Mouse (Mus musculus) olfactory bulb, adult 2 months (tissue): ENCODE data around the gene Kcnj3.

Source experiments
- CTCF ChIP-seq: fragments of 200-500 bp; IDR thresholded peaks from 2 replicates; pipeline ENCODE4 v1.5.1; 2012; ENCODE audit warnings: low read depth, mild to moderate bottlenecking, low read length, moderate library complexity; ENCODE audit not compliant: insufficient read depth
- POLR2A ChIP-seq: fragments of 200-500 bp; IDR thresholded peaks from 2 replicates; pipeline ENCODE4 v1.6.1; 2012; ENCODE audit warnings: mild to moderate bottlenecking, low read depth, low read length, moderate library complexity; ENCODE audit not compliant: insufficient read depth

DNA sequence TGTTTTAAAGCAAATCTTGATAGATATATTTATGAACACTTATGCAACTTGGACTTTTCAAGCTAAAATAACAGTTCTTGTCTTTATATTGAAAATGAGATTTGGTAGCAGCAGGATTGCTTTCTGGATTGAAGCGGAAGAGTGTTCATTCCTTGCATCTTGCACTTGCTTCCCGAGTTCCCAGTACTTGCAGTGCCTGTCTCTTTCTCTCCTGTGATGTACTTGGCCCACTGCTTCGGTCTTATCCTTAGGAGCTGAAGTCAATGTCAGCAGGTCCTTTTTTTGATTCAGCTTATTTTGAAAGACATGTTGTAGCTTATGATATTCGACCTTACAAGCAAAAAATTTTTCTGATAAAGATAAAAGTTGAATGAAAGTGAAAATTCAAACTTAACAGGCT is 43.7 kb downstream of the Kcnj3 start:
- TF ChIP-seq POLR2A, result no peak
- TF ChIP-seq CTCF, result no peak
